Mouse (Mus musculus): Measurements from ENCODE around the gene Rab3ip.

Rab3ip gene

DNA sequence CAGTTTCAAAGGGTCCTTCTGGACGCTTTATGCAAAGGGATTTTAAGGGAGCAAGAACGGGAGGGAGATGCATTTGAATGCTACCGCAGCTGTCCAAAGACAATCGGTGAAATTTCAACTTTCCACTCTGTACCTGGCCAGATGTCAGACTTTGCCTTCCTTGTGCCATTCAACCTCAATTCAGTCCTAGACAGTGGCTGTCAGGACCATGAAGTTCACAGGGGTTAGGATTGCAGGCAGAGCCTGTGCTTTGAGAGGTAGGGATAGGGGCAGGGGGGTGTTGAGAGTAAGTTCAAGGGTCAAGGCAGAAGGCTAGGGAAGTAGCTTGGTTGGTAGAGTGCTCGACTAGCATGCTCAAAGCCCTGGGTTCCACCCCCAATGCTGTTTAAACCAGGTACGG is 79.8 kb downstream of the Rab3ip start:
- DNase-seq (ENCODE audit: low spot score), result no peak
